Mouse (Mus musculus): ENCODE measurements at regions not wholly inside any gene's neighbourhood (a gene's known extent, or its start where the extent isn't known, plus 50 kb on each side); places are given as distances from the start of the nearest gene placed in this dataset.
A peak's percentile ranks its signal among the peaks of the same experiment; 100 is the strongest.

GRCm38 (mm10) chr3:120885401-120885800 is 286.1 kb downstream of the Rwdd3 start:
- Histone ChIP-seq H3K4me3 (no peak overlapping the region), H3K27me3 (ENCODE audit: insufficient read depth, poor library complexity, severe bottlenecking) (no peaks in the 10 kb centered on the region), H3K27ac (no peak overlapping the region), H3K9me3 (no peaks in the 10 kb centered on the region), H3K4me1 (replicated peaks) (peaks cover 6% of the 10 kb centered on the region; the same call in 1 of the 2 replicates), H3K36me3 (no peaks in the 10 kb centered on the region)
- WGBS = 87% methylated on average over 5 of the region's 5 CpGs
- no peak for DNase-seq (ENCODE audit: low spot score)

GRCm38 (mm10) chr3:120884189-120884588 is 287.3 kb downstream of the Rwdd3 start:
- Histone ChIP-seq H3K4me1 (replicated peaks) (peaks cover 6% of the 10 kb centered on the region; the same call in 1 of the 2 replicates), H3K36me3 (no peaks in the 10 kb centered on the region), H3K4me3 (no peak overlapping the region), H3K27ac (no peak overlapping the region), H3K9me3 (no peaks in the 10 kb centered on the region), H3K27me3 (ENCODE audit: insufficient read depth, poor library complexity, severe bottlenecking) (no peaks in the 10 kb centered on the region)
- 75% methylated on average over 10 of the region's 10 CpGs for WGBS
- no peak for DNase-seq (ENCODE audit: low spot score)

GRCm38 (mm10) chr3:120883650-120884049 is 287.8 kb downstream of the Rwdd3 start:
- Histone ChIP-seq H3K27ac (no peak overlapping the region), H3K4me3 (no peak overlapping the region), H3K4me1 (replicated peaks) (peaks cover 6% of the 10 kb centered on the region; the same call in 1 of the 2 replicates), H3K36me3 (no peaks in the 10 kb centered on the region), H3K27me3 (ENCODE audit: insufficient read depth, poor library complexity, severe bottlenecking) (no peaks in the 10 kb centered on the region), H3K9me3 (no peaks in the 10 kb centered on the region)
- no peak for DNase-seq (ENCODE audit: low spot score)
- 65% methylated on average over 5 of the region's 5 CpGs for WGBS

- H3K4me3 ChIP-seq = no peak overlapping the region
- no peaks in the 10 kb centered on the region for H3K27me3 ChIP-seq (ENCODE audit: insufficient read depth, poor library complexity, severe bottlenecking)
- no peak for DNase-seq (ENCODE audit: low spot score)
- no peaks in the 10 kb centered on the region for H3K36me3 ChIP-seq
- no peaks in the 10 kb centered on the region for H3K9me3 ChIP-seq
- peaks cover 6% of the 10 kb centered on the region; the same call in 1 of the 2 replicates for H3K4me1 ChIP-seq (replicated peaks)
- 76% methylated on average over 2 of the region's 2 CpGs for WGBS
- no peak overlapping the region for H3K27ac ChIP-seq
Measured at GRCm38 (mm10) chr3:120879409-120879808, 292.1 kb downstream of the Rwdd3 start.

GRCm38 (mm10) chr3:120875740-120876139 is 295.8 kb downstream of the Rwdd3 start:
- no peaks in the 10 kb centered on the region for H3K9me3 ChIP-seq
- no peak overlapping the region for H3K4me3 ChIP-seq
- no peaks in the 10 kb centered on the region for H3K27me3 ChIP-seq (ENCODE audit: insufficient read depth, poor library complexity, severe bottlenecking)
- H3K27ac ChIP-seq = no peak overlapping the region
- 93% methylated on average over 3 of the region's 3 CpGs for WGBS
- no peak for DNase-seq (ENCODE audit: low spot score)
- no peaks in the 10 kb centered on the region for H3K36me3 ChIP-seq
- H3K4me1 ChIP-seq (replicated peaks) = no peaks in the 10 kb centered on the region

- Histone ChIP-seq H3K9me3 (no peaks in the 10 kb centered on the region), H3K36me3 (no peaks in the 10 kb centered on the region), H3K4me3 (no peak overlapping the region), H3K27ac (no peak overlapping the region), H3K27me3 (ENCODE audit: insufficient read depth, poor library complexity, severe bottlenecking) (no peaks in the 10 kb centered on the region), H3K4me1 (replicated peaks) (no peaks in the 10 kb centered on the region)
- WGBS = 79% methylated on average over 8 of the region's 8 CpGs
- no peak for DNase-seq (ENCODE audit: low spot score)
Measured at GRCm38 (mm10) chr3:120865036-120865435, 306.5 kb downstream of the Rwdd3 start.

- WGBS = 76% methylated on average over 4 of the region's 4 CpGs
- Histone ChIP-seq H3K4me3 (no peak overlapping the region), H3K9me3 (no peaks in the 10 kb centered on the region), H3K4me1 (replicated peaks) (no peaks in the 10 kb centered on the region), H3K27ac (no peak overlapping the region), H3K27me3 (ENCODE audit: insufficient read depth, poor library complexity, severe bottlenecking) (no peaks in the 10 kb centered on the region), H3K36me3 (no peaks in the 10 kb centered on the region)
- DNase-seq (ENCODE audit: low spot score) = no peak
Measured at GRCm38 (mm10) chr3:120861641-120862040, 309.9 kb downstream of the Rwdd3 start.

GRCm38 (mm10) chr3:120858281-120858680 is 313.2 kb downstream of the Rwdd3 start:
- no peak for DNase-seq (ENCODE audit: low spot score)
- Histone ChIP-seq H3K36me3 (no peaks in the 10 kb centered on the region), H3K27ac (no peak overlapping the region), H3K9me3 (no peaks in the 10 kb centered on the region), H3K27me3 (ENCODE audit: insufficient read depth, poor library complexity, severe bottlenecking) (no peaks in the 10 kb centered on the region), H3K4me3 (no peak overlapping the region), H3K4me1 (replicated peaks) (no peaks in the 10 kb centered on the region)
- WGBS = 84% methylated on average over 13 of the region's 13 CpGs

- DNase-seq (ENCODE audit: low spot score) = no peak
- Histone ChIP-seq H3K4me3 (no peak overlapping the region), H3K27me3 (ENCODE audit: insufficient read depth, poor library complexity, severe bottlenecking) (no peaks in the 10 kb centered on the region), H3K36me3 (no peaks in the 10 kb centered on the region), H3K27ac (no peak overlapping the region), H3K9me3 (no peaks in the 10 kb centered on the region), H3K4me1 (replicated peaks) (no peaks in the 10 kb centered on the region)
- WGBS = 90% methylated on average over 3 of the region's 3 CpGs
Measured at GRCm38 (mm10) chr3:120854322-120854721, 317.2 kb downstream of the Rwdd3 start.

GRCm38 (mm10) chr3:120843623-120844022 is 327.9 kb downstream of the Rwdd3 start:
- WGBS = 77% methylated on average over 2 of the region's 2 CpGs

GRCm38 (mm10) chr3:120823536-120823935 is 348.0 kb downstream of the Rwdd3 start:
- Histone ChIP-seq H3K4me3 (no peak overlapping the region), H3K27me3 (ENCODE audit: insufficient read depth, poor library complexity, severe bottlenecking) (no peaks in the 10 kb centered on the region), H3K4me1 (replicated peaks) (no peaks in the 10 kb centered on the region), H3K36me3 (no peaks in the 10 kb centered on the region), H3K9me3 (no peaks in the 10 kb centered on the region), H3K27ac (no peak overlapping the region)
- no peak for DNase-seq (ENCODE audit: low spot score)
- WGBS = 97% methylated on average over 19 of the region's 19 CpGs

More at GRCm38 (mm10) chr3:120843623-120844022, 327.9 kb downstream of the Rwdd3 start:
- Histone ChIP-seq H3K27ac (no peak overlapping the region), H3K9me3 (no peaks in the 10 kb centered on the region), H3K36me3 (no peaks in the 10 kb centered on the region), H3K27me3 (ENCODE audit: insufficient read depth, poor library complexity, severe bottlenecking) (no peaks in the 10 kb centered on the region), H3K4me1 (replicated peaks) (no peaks in the 10 kb centered on the region), H3K4me3 (no peak overlapping the region)
- no peak for DNase-seq (ENCODE audit: low spot score)

GRCm38 (mm10) chr3:120811901-120812300 is 359.6 kb downstream of the Rwdd3 start:
- H3K27ac ChIP-seq = no peak overlapping the region
- no peaks in the 10 kb centered on the region for H3K27me3 ChIP-seq (ENCODE audit: insufficient read depth, poor library complexity, severe bottlenecking)
- WGBS = 63% methylated on average over 2 of the region's 2 CpGs
- H3K9me3 ChIP-seq = no peaks in the 10 kb centered on the region
- H3K4me1 ChIP-seq (replicated peaks) = peaks cover 5% of the 10 kb centered on the region; the same call in 1 of the 2 replicates
- DNase-seq (ENCODE audit: low spot score) = no peak
- no peak overlapping the region for H3K4me3 ChIP-seq
- no peaks in the 10 kb centered on the region for H3K36me3 ChIP-seq

GRCm38 (mm10) chr3:120810527-120810926 is 361.0 kb downstream of the Rwdd3 start:
- 68% methylated on average over 5 of the region's 5 CpGs for WGBS
- no peaks in the 10 kb centered on the region for H3K36me3 ChIP-seq
- DNase-seq (ENCODE audit: low spot score) = no peak

GRCm38 (mm10) chr3:120810048-120810447 is 361.4 kb downstream of the Rwdd3 start:
- no peaks in the 10 kb centered on the region for H3K36me3 ChIP-seq
- 66% methylated on average over 6 of the region's 6 CpGs for WGBS
- peak; percentile 14 for DNase-seq (ENCODE audit: low spot score)
- H3K27ac ChIP-seq = 0 out of 2 replicates have a peak overlapping the region, but pooled peaks have one; percentile 8
- H3K4me1 ChIP-seq (replicated peaks) = peaks cover 5% of the 10 kb centered on the region; the same call in 1 of the 2 replicates
- H3K4me3 ChIP-seq = no peak overlapping the region
- no peaks in the 10 kb centered on the region for H3K27me3 ChIP-seq (ENCODE audit: insufficient read depth, poor library complexity, severe bottlenecking)
- H3K9me3 ChIP-seq = no peaks in the 10 kb centered on the region

More at GRCm38 (mm10) chr3:120810527-120810926, 361.0 kb downstream of the Rwdd3 start:
- H3K27me3 ChIP-seq (ENCODE audit: insufficient read depth, poor library complexity, severe bottlenecking) = no peaks in the 10 kb centered on the region
- H3K9me3 ChIP-seq = no peaks in the 10 kb centered on the region
- peaks cover 5% of the 10 kb centered on the region; the same call in 1 of the 2 replicates for H3K4me1 ChIP-seq (replicated peaks)
- no peak overlapping the region for H3K4me3 ChIP-seq
- 0 out of 2 replicates have a peak overlapping the region, but pooled peaks have one; percentile 8 for H3K27ac ChIP-seq

All from hindbrain, embryonic 10.5 days (tissue).